Mouse (Mus musculus) G1E (cell line): Measurements from ENCODE around the gene Insl3. TPM values are rescaled to one million over a fixed set of nuclear protein-coding genes. Genes with fewer than 3 reads are reported as not detected.
A peak's percentile ranks its signal among the peaks of the same experiment; 100 is the strongest.

ENCODE experiments used
- ATAC-seq: 2 replicates; pipeline ENCODE4 v1.8.0; 2016; ENCODE audit warnings: mild to moderate bottlenecking; ENCODE audit not compliant: insufficient number of reproducible peaks, poor library complexity, low FRiP score, severe bottlenecking; ENCODE audit errors: extremely low read depth
- DNase-seq: peaks from one replicate; pipeline ENCODE4 v3.0.0; 2012; ENCODE audit warnings: low spot score
- H3K27me3 ChIP-seq: 2 replicates; pipeline ENCODE4 v1.6.1; 2012; ENCODE audit warnings: mild to moderate bottlenecking, low read length, inconsistent platforms; ENCODE audit not compliant: insufficient read depth
- H3K36me3 ChIP-seq: replicated peaks from 2 replicates; pipeline ENCODE3; 2012; ENCODE audit warnings: mild to moderate bottlenecking, inconsistent platforms
- H3K4me1 ChIP-seq: 2 replicates; pipeline ENCODE4 v1.6.1; 2012; ENCODE audit warnings: low read depth, low read length, inconsistent platforms, mixed read lengths; ENCODE audit not compliant: insufficient read depth
- H3K4me3 ChIP-seq: 2 replicates; pipeline ENCODE4 v1.5.1; 2012; ENCODE audit warnings: low read depth, mild to moderate bottlenecking, inconsistent platforms, low read length, moderate library complexity, mixed read lengths
- H3K9me3 ChIP-seq: replicated peaks from 2 replicates; pipeline ENCODE4 v1.6.1; 2012; ENCODE audit warnings: inconsistent platforms
- CTCF ChIP-seq: IDR thresholded peaks from 2 replicates; pipeline ENCODE4 v1.5.1; 2012; ENCODE audit warnings: low read depth, low read length, inconsistent platforms, mixed read lengths
- GATA1 ChIP-seq: IDR thresholded peaks from 2 replicates; pipeline ENCODE4 v1.6.1; 2012; ENCODE audit warnings: borderline replicate concordance, low read length, inconsistent platforms, mixed read lengths
- GATA2 ChIP-seq: IDR thresholded peaks from 2 replicates; pipeline ENCODE4 v1.6.1; 2012; ENCODE audit warnings: low read depth, low read length, inconsistent platforms, borderline replicate concordance
- POLR2AphosphoS5 ChIP-seq: IDR thresholded peaks from 2 replicates; pipeline ENCODE4 v1.6.1; 2012; ENCODE audit warnings: low read depth, low read length, inconsistent platforms; ENCODE audit not compliant: insufficient replicate concordance
- TAL1 ChIP-seq: conservative IDR thresholded peaks from 2 replicates; pipeline ENCODE4 v1.6.1; 2012; ENCODE audit warnings: low read depth, low read length, inconsistent platforms, mixed read lengths
- polyA plus RNA-seq: library from polyadenylated mRNA; stranded (reverse); fragments of >175 nt; gene quantifications from 2 replicates; pipeline ENCODE4 v1.2.3, GENCODE M21; 2012
- total RNA-seq, 2 experiments: library from RNA; stranded (forward) in 1 of 2; stranded (reverse) in 1 of 2; fragments of 200-1000 nt in 1 of 2; fragments of >200 nt in 1 of 2; fragmentation: Nextera tagmentation in 1 of 2; gene quantifications; 2 replicates each; pipeline ENCODE4 v1.2.3; 2014 to 2017

Insl3 gene
- total and polyA plus RNA-seq, 3 experiments: 2.7 to 35.3 (median 3.4) TPM

- TF ChIP-seq TAL1 (no peak), POLR2AphosphoS5 (no peak), GATA1 (no peak), CTCF (no peak), GATA2 (no peak)
- H3K4me3 ChIP-seq: no peak overlapping the region
- no peaks in the 10 kb centered on the region for H3K9me3 ChIP-seq
- peaks cover 47% of the 10 kb centered on the region for H3K36me3 ChIP-seq
- H3K27me3 ChIP-seq: peaks cover 9% of the 10 kb centered on the region; the same call in 1 of the 2 replicates
- ATAC-seq: no peak
- no peak for DNase-seq
- H3K4me1 ChIP-seq: no peaks in the 10 kb centered on the region
Observed at GRCm38 (mm10) chr8:71719928-71720457, 31.0 kb downstream of the Insl3 start.

GRCm38 (mm10) chr8:71723047-71723551 lies 34.1 kb downstream of the Insl3 start:
- DNase-seq (peak; percentile 52), ATAC-seq (peak; percentile 85)
- H3K4me1 ChIP-seq: no peaks in the 10 kb centered on the region
- H3K27me3 ChIP-seq: peaks cover 9% of the 10 kb centered on the region; the same call in 1 of the 2 replicates
- H3K9me3 ChIP-seq: no peaks in the 10 kb centered on the region
- peak overlapping the region; percentile 5; the same call in 1 of the 2 replicates for H3K4me3 ChIP-seq
- TF ChIP-seq GATA2 (no peak), CTCF (no peak), GATA1 (no peak), TAL1 (no peak), POLR2AphosphoS5 (no peak)
- H3K36me3 ChIP-seq: peaks cover 21% of the 10 kb centered on the region

GRCm38 (mm10) chr8:71724389-71724788 lies 35.4 kb downstream of the Insl3 start:
- no peaks in the 10 kb centered on the region for H3K9me3 ChIP-seq
- TF ChIP-seq POLR2AphosphoS5 (no peak), GATA1 (no peak)
- H3K4me3 ChIP-seq: no peak overlapping the region
- ATAC-seq (no peak), DNase-seq (no peak)
- peaks cover 15% of the 10 kb centered on the region for H3K27me3 ChIP-seq
- H3K4me1 ChIP-seq: peaks cover 2% of the 10 kb centered on the region; the same call in 1 of the 2 replicates
- peaks cover 18% of the 10 kb centered on the region for H3K36me3 ChIP-seq

GRCm38 (mm10) chr8:71725122-71725924 lies 36.3 kb downstream of the Insl3 start, which contains the start of gene Fcho1:
Gene Fcho1 (minus strand): TSS chr8:71725716.
- H3K9me3 ChIP-seq: no peaks in the 10 kb centered on the region
- H3K27me3 ChIP-seq: peaks cover 18% of the 10 kb centered on the region
- peaks cover 14% of the 10 kb centered on the region for H3K36me3 ChIP-seq
- H3K4me1 ChIP-seq: peaks cover 2% of the 10 kb centered on the region; the same call in 1 of the 2 replicates
- ATAC-seq: no peak
- no peak for DNase-seq
- TF ChIP-seq POLR2AphosphoS5 (no peak), GATA2 (no peak), TAL1 (no peak), GATA1 (no peak), CTCF (no peak)
- no peak within 1 kb of the TSS for H3K4me3 ChIP-seq

GRCm38 (mm10) chr8:71728240-71728785 lies 39.3 kb downstream of the Insl3 start:
- Histone ChIP-seq H3K9me3 (no peaks in the 10 kb centered on the region), H3K27me3 (peaks cover 26% of the 10 kb centered on the region), H3K4me3 (no peak overlapping the region), H3K36me3 (no peaks in the 10 kb centered on the region), H3K4me1 (peaks cover 2% of the 10 kb centered on the region; the same call in 1 of the 2 replicates)
- TF ChIP-seq TAL1: no peak
- no peak for TF ChIP-seq GATA2
- TF ChIP-seq GATA1: no peak
- TF ChIP-seq CTCF: no peak
- no peak for TF ChIP-seq POLR2AphosphoS5
- no peak for ATAC-seq
- DNase-seq: no peak

GRCm38 (mm10) chr8:71728826-71729620 lies 40.0 kb downstream of the Insl3 start:
- Histone ChIP-seq H3K4me1 (peaks cover 2% of the 10 kb centered on the region; the same call in 1 of the 2 replicates), H3K9me3 (no peaks in the 10 kb centered on the region), H3K36me3 (no peaks in the 10 kb centered on the region), H3K4me3 (no peak overlapping the region), H3K27me3 (peaks cover 26% of the 10 kb centered on the region)
- DNase-seq: no peak
- TF ChIP-seq GATA1 (no peak), POLR2AphosphoS5 (no peak), CTCF (no peak), TAL1 (no peak), GATA2 (no peak)
- no peak for ATAC-seq
